Mouse (Mus musculus) kidney, postnatal 10 days (tissue): Measurements from ENCODE around the gene Elfn1.

Source experiments
- DNase-seq: peaks from one replicate; pipeline ENCODE4 v3.0.0; 2021; ENCODE audit warnings: mixed read lengths

Gene Elfn1

DNA sequence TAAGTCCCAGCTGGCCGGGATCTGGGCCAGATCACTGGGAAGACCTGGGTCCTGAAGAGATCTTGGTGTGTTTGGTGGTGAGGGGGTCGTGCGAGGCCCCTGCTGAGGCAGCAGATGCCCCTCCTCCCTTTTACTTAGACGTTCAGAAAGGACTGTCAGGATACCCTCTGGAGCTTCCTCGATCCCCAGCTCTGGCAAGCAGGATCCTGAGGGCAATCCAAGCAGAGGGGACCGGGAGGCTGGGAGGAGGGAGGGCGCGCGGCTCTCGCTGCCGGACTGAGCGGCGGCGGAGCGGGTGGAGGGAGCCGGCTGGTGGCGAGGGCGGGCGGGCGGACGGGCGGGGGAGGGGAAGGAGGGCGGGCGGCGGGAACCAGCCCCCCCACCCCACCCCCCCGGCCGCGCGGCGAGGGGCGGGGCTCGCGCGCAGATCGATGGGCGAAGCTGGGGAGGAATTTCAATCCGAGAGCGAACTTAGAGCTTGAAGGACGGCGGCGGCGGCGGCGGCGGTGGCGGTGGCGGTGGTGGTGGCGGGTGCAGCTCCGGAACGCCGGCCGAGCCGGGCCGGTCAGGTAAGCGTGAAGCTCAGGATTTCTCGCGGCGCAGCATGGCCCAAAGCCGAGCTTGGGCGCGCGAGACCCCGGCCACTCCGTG lies 4.5 kb downstream of the Elfn1 start:
- peak; percentile 68 for DNase-seq

DNA sequence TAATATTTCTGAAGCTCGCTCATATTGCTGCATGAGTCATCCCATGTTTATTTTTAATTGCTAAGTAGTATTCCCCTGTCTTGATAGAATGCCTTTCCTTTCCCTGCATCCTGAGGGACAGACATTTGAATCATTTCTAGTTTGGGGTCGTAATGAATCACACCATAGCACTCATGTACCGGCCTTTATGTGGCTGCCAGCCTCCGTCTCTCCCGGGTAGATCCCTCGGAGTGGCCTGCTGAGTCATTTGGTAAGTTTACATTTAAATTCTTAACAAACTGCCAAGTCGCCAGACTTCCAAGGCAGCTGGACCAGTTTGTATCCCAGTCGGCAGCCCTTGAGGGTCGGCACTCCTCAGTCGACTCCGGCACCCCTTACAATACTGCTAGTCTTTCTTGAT lies 13.9 kb downstream of the Elfn1 start:
- no peak for DNase-seq

DNA sequence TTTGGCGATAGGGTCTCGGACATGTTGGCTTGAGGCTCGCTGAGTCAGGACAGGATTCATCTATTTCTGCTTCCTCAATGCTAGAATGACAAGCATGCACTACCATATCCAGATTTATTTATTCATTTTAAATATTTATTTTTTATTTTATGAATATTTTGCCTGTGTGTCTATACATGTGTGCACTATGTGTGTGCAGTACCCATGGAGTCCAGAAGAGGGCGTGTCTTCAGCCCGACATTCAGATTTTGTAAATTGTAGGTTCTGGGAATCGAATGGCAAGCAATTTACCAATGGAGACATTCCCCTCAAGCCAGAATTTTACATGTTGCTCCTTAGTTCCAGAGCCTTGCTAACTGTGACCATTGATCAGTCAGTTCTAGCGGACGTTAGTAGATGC lies 16.1 kb downstream of the Elfn1 start:
- no peak for DNase-seq

DNA sequence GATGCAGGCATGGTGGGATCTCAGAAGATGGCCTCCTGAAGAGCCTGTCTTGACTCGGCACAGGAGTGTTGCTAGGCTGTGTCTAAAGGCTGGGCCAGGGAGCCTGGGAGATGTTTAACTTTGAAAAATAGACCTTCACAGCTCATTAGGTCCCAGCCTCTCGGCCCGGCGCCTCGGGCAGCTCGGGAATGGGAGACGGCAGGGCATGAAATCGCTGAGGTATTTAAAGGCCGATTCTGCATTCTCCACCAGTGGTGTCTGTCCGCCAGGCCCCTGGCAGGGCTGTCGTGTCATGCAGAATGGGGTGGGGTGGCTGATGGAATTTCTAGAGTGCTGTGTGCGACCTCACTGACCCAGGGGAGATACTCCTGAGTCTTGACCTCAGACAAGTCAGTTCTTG lies 22.4 kb downstream of the Elfn1 start:
- DNase-seq: peak; percentile 68

DNA sequence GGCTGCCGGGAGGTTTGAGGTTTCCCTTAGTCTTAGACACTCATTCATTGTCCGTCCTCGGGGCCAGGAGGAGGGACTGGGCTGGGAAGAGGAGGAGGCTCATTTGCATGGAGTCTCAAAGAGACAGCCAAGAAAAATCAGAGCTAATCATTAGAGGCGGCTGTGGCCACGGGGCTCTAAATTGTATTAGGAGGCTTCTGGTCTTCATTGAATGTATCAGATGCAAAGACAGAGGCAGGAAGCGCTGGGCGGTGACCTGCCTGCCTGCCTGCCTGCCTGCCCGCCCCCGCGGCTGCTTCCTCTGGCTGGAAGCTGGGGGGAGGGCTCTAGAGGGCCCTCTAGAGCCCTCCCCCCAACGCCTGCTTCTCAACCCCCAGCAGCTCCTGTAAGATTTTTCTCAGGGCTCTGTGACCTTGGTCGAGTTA lies 23.2 kb downstream of the Elfn1 start:
- DNase-seq: peak; percentile 66

DNA sequence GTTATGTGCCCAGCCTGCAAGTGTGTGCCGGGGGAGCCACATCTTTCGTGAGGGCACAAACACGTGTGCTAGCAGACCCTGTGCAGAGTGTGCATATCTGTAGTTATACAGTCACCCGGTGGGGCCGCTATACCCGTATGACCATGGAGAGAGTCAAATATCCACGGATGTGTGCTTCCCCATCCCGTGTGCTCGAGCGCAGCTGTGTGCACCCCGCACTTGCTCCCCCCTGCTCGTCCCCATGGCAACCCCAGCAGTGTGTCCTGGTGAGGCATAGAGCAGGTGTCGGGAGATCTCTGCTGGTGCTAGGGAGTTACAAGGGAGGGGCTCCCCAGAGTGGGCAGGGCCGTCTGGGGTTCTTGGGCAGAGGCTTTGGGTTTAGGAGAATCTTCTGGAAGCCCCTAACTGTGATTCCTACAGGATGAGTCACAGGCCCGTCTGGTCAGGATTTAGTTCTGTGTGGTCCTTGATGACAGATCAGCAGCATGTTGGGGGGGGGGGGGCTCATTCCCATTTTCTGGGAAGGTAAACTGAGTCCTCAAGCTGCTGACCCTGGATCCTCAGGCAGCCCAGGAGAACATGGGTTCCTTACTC lies 24.3 kb downstream of the Elfn1 start:
- DNase-seq: peak; percentile 32

DNA sequence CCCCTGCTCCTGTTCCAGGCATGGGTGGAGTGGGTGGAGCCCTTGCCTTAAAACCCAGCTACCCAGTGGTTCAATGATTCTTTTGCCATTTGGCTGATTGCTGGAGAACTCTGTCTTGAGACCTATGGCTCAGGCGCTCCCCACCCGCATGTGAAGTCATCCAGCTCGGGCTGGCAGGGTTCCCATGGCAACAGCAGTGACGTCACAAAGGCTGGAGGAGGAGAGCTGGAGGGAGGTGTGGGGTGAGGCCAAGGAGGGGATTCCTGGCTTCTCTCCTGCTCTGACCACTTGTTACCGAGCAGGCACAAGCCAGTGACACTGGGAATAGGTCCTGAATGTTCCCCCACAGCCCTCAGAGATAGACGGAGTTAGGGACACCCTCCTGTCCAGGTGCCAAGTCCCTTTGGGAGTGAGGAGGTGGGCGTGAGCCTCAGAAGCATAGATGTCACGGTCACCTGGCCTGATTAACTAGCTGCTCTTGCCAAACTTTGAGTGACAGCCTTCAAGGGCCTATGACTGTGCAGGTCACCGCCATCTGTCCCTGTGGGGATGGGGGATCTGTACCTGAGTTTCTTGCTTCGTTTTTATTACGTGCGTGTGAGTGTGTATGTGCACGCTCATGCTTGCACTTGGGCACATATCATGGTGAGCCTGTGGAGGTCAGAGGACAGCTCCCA lies 25.0 kb downstream of the Elfn1 start:
- DNase-seq: peak; percentile 90

DNA sequence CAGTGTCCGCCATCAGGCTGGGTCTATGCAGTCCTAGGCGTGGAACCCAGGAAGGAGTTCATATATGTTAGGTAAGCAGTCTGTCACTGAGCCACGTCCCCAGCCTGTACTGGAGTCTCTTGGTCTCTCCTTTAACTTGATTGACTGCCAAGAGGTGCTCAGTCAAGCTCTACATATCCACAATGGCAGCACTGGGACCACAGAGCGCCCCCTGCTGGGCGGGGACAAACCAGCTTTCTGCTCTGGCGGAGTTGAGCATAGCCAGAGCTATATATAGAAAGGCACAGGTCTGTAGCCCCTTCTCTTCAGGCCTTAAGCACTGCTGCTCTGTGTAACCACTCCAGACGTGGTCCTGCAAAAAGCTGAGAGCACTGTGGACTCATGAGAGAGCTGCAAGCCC lies 25.7 kb downstream of the Elfn1 start:
- peak; percentile 69 for DNase-seq

DNA sequence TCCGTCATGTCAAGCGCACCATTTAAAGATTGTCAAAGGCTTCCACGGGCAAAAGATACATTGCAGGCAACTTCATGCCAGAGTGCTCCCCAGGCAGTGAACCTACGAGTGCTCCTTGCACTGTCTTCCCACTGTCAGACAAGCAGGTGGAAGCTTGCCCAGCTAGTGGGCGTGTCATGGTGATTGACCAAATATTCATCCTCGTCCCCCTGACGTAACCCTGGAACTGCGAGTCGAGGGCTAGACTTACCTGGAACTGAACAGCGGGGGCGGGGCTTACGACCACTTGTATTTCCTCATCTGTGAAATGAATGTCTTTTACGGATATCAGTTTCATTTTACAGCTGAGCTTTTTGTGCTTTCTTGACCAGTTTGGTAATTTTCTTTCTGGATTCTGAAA lies 28.7 kb downstream of the Elfn1 start:
- DNase-seq: peak; percentile 24

DNA sequence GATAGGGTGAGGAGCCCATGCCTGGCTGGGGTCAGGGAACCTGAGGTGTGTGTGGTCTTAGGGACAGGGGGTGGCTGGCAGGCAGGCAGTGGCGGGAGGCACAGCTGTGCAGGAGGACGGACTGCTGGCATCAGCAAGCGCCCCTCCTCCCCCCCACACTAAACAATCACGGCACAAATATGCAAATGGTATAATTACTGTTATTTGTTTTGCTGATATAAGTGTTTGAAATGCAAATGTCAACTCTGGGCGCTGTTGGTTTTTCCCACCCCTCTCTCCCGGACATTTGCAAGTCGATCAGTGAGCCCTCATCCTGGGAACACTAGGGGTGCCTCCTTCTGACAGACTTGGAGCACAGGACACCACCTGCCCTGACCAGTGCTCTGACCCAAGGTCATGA lies 37.0 kb downstream of the Elfn1 start:
- DNase-seq: no peak

DNA sequence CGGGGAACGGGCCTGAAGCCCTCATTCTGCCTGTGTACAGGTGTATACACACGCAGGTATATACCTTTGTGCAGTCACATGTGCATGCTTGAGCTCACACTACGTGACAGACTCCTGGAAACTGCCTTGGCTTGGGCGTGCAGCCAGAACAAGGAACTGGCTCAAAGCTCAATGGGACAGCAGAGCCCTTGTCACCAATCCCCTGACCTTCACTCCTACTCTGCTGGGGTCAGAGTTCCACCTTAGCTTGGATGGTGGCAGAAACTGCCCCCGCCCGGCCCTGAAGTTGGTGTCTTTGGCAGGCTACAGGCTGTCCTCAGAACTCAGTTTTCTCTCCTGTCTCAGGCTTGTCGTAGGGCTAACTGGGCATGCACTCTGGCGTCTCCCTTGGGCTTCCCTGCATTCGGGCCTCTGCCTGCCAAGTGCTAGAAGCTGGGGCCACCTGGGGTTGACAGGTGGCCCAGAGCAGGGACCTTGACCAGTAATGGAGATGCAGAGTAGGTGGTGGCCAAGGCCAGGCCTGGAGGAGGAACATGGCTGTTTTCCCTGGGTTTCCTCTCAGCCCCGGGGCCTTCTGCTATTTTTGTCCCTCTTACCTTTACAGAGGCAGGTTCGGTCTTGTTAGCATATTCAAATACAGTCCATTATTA lies 38.1 kb downstream of the Elfn1 start:
- peak; percentile 28 for DNase-seq

DNA sequence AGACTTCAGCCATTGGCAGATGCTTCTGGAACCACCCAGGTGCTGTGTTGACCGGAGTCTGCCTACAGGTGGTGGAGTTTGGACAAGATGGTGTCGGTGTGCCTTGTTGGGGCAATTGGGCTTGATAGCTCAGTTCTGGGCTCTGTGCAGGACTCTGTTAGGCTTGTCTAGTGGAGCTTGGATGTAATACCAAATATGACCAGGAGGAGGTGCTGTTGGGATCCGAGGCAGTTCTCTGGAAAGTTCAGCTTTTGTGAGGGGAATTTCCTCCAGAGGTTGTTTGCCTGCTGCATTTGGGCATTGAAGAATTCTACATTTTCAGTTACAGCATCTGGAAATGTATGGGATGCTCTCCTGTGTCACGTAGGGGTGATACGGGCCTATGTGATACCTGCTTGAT lies 39.7 kb downstream of the Elfn1 start:
- DNase-seq: no peak

DNA sequence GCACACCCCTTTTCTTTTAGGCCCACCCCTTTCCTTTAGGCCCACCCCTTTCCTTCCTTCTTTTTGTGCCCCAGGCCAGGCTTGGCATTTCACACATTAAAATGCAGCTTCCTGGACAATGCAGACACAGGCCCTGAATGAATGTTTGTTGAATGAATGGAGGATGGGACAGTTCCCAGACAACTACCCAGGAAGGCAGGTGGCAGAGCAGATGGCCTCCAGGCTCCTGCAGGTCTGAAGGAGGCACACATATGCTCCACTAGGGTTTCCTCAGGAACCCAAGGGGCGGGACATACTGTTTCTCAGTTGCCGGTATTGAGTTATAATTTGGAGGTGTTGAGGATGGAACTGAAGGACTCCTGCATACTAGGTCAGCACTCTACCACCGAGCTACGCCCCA lies 40.8 kb downstream of the Elfn1 start:
- DNase-seq: no peak

DNA sequence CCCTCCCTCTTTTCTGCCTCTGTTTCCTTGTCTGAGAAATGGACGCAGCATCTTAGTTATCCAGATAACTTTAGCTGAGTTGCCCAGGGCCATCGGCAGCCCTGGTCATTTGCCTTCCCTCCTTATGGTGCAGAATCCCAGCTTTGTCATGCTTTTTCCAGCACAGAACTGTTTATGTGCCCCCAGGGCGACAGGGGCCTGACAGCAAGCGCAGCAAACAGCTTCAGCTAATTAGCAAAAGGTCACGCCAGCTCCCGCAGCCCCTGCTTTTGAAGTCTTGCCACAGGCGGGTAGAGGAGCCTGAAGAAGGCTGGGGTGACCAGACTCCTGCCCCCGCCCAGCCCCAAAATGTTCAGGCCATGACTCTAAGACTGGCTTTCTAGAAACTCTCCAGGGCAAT lies 41.6 kb downstream of the Elfn1 start:
- no peak for DNase-seq

DNA sequence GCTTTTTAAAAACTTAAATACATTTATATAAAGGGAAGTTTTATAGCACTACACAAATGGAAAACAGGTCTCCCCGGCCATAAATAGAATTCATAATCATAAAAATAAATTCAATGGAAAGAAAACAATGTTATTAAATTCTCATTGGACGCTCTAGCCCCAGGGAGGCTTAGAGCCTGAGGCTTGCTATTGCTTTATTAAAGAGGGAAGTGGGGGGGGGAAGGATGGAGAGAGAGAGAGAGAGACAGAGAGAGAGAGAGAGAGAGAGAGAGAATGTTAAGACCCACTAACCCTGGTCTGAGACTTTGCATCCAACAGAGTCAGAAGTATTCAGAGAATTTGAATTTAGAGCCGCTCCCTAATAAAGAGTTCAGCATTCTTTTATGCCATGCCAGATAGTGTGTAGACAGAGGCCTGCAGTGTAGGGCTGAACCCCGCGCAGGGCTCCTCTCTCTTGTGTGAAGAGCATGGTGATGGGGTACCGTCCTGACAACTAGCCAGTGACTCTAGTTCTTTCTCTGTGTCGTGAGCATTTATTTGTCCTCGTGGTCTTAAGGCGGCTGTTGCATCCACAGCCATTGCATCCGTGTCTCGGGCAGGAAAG lies 42.3 kb downstream of the Elfn1 start:
- no peak for DNase-seq

DNA sequence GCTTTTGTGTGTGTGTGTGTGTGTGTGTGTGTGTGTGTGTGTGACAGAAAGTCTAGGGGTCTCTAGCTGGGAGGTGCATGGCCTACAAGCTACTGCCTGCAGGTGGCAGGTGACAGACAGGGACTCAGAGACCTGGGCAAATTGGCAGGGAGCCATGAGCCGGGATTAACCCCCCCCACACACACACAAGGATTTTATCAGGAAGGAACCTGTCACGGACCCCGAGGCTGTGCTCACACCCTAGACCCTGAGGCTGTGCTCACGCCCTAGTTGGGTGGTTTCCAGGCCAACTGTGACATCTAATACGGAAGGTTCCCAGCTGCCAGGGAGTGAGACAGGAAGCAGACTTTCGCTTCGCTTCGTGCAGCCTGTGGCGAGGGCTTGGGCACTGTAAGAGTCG lies 49.1 kb downstream of the Elfn1 start:
- peak; percentile 87 for DNase-seq

DNA sequence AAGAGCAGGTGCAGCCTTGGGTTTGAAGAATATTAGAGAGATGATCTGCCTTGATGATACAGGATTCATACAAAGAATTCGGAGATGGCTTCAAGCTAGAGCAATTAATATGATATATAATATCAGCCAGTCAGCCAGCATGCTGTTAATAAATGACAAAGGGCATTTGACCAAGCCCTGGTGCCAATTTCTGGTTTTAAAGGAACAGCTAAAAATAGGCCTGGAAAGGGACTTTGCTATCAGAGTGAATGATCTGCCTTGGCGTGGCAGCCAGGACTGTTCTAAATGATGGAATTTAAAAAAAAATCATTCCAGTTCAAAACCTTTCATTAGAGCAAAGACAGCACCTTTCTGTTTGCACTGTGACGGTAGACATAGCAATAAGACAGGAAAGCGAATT lies 52.0 kb downstream of the Elfn1 start:
- no peak for DNase-seq

DNA sequence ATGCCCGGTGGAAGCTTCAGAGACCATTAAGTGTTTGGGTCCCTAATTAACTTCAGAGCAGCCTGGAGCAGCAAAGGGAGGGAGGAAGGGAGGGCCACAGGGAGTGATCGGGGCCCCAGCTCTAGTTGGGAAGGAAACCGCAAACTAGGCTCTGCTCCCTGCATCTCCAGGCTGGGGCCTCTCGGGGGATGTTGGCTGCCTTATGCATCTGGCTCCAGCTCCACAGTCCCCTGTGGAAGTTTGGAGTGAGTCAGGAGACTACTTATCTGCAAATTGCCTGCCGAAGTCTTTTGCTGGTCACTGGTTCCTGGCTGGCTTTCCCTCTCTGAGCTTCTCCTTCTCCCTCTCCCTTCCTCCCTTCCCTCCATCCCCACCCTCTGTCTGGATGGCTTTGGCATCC lies 56.6 kb downstream of the Elfn1 start:
- peak; percentile 47 for DNase-seq

DNA sequence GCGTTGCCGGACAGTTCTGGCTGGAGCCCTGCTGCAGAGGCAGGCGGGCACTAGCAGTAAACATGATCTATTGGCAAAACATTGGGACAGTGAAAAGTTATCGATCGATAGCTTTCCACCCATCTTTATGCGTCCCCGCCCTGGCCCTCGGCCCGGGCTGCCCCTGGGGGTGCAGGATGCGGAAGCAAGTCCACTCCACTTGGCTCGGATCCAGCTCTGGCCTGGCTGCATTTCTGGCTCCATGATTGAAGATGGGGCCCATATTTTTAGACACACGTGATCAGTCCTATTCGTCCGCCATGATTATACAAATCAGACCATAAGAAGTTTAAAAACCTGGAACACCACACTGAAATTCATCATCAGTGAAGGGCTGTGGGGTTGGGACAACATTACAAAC lies 57.9 kb downstream of the Elfn1 start:
- DNase-seq: peak; percentile 44

DNA sequence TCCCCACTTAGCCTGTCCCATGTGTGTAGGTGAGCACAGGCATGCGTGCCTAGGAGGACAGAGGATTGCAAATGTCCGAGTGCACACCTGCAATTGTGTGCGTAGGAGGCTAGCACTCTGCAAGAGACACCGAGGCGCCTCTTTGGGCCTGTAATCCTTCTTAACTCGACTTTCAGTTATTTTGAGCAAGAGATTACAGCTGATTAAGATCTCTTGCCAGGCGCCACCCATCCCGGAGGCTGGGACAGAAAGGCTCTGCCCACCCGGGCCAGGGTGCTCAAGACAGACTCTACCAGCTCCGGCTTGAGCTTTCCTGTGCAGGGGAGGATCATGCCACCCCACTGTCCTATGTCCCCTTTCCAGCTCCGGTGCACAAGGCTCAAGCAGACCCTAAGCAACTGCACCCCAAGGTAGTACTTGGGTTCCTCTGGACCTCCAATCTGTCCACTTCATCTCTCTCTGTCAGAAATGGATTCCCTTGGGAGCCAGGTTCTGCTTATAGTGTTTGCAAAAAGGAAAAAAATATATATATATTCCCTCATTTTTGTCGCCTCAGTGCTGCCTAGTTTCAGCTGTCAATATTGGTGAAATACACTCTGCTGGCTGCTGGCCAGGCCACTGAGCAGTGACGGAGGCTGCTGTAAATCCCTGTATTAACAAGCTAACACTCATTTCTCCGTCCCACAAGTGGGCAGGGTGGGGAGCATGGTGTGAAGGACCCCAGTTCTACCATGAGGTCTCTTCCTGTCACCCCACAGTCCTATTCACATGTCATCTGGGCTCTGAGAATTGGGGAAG lies 61.6 kb downstream of the Elfn1 start:
- DNase-seq: peak; percentile 43

DNA sequence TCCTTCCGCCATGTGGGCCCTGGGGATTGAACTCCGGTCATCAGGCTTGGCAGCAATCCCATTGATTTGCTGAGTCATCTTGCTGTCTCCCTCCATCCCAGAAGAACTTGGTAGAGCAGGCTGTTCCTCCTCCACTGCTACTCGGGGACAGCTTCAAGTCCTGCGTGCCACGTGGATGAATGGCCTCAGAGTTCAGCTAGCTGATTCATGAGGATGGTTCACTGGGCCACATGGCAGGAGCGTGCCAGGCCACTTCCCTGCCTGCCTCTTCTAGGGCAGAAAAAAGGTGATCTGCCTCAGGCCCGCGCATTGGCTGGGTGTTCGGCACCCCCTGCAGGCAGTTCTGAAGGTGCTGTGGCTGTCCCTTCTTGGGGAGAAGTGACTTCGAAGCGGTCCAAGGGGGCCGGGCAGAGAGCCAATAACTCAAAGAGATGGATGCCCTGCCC lies 62.5 kb downstream of the Elfn1 start:
- DNase-seq: peak; percentile 69

DNA sequence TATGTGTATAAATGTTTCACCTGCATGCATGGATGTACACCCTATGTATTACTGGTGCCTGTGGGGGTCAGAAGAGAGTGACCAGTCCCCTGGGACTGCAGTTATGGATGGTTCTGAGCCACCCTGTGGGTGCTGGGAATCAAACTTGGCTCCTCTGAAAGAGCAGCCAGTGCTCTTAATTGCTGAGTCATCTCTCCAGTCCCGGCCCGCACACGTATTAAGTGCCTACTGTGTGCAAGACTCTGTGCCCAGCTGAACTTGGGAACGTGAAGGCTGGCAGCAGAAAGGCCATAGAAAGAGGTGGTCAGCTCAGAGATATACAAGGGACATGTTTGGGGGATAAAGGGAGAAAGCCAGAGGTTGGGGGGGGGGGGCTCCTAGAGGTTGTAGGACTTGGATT lies 68.8 kb downstream of the Elfn1 start:
- DNase-seq: no peak

DNA sequence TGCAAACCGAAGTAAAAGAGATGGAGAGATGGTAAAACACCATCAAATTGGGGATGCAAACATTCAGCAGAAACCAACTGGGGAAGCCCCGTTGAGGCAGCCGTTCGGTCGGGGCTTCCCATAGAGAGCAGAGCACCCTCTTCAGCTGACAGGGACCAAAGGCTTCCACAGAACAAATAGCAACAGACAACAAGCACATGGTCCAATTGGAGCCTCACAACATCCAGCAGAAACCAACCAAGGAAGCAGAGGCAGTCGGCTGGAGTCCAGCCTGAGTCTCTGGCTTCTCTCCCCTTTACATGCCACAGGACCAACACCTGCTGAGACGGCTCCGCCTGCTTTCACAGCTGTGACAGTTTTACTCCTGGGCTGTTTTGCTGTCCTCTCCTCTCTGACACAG lies 69.7 kb downstream of the Elfn1 start:
- DNase-seq: no peak
